Mouse (Mus musculus) retina, postnatal 1 day (tissue): ENCODE results near the gene Erp27.
A peak's percentile ranks its signal among the peaks of the same experiment; 100 is the strongest.
"Not testable (repeated sequence)": the region's sequence is repeated elsewhere in the genome, so short reads cannot be mapped to it uniquely, and the experiment has no call there.

Experiments
- DNase-seq: peaks from one replicate; pipeline ENCODE4 v3.0.0-alpha.2; 2012

Gene Erp27

GRCm38 (mm10) chr6:136922080-136922479 is at the start of gene Erp27:
TSS of gene Erp27 (minus strand) at chr6:136922180.
- DNase-seq = no peak

DNA sequence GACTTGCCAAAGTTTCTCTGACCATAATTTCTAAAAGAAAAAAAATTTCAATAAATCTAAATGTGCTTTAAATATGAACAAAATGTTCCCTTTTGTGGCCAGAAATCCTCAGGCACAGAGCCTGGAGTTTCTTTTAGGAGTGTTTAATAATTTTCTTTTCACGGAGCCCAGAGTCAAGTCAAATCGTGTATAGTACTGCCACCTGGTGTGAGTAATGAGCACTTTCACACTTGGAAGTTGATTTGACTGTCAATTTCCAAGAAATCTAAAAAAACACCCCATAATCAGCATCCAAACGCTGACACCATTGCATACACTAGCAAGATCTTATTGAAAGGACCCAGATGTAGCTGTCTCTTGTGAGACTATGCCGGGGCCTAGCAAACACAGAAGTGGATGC is 46.9 kb upstream of the Erp27 start:
- DNase-seq = not testable (repeated sequence)

GRCm38 (mm10) chr6:136967466-136967865 is 45.5 kb upstream of the Erp27 start:
- no peak for DNase-seq

DNA sequence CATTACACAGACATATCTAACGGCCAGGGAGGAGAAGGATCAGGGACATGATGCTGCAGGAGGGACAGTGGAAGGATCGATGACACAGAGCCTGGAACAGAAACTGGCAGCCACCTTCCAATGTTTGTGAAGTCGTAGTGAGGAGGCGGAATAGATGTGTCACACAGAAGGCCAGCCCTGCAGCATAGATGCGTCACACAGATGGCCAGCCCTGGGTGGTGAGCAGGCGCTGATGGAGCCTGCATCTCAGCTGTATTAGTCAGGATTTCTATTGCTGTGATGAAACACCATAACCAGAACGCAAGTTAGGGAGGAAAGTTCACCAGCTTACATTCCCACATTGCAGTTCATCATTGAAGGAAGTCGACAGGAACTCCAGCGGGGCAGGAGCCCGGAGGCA is 43.9 kb upstream of the Erp27 start:
- no peak for DNase-seq

DNA sequence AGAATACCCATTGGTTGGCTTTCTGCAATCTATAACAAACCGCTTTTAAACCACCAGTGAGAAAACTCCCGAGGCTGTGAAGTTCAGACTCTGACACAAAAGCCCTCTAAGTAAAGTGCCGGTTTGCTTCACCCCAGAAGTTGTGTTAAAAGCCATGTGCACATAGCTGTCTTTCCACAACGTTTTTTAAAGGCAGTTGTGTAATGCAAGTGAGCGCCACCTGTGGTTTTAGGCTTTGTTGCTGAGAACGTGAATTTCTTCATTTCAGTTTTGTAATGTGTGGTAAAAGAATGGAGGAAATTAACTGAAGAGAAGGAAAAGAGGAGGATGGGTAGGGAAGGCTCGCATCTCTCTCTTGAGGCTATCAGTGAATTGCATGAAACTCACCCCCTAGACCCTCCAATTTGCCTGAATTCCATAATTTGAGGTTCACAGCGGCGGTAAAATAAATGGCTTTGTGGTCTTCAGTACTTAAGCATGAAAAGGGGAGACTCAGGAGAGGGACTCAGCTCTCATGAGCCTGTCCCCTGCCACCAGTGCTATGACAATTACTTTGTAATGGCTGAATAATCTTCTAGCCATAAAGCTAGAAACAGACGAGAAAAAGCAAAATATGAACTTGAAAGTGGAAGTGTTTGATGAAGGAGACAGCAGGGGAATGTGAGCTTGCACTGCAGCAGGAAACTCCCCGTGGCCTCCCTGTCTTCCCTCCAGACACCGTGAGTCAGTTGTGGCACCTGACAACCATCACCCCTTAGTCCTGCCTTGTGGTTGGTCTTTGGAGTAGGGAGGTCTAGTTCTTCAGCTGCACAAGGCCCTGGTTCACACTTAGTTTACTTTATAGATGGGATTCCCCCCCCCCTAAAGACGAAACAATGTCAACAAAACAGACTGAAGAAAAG is 42.9 kb upstream of the Erp27 start:
- DNase-seq = no peak

DNA sequence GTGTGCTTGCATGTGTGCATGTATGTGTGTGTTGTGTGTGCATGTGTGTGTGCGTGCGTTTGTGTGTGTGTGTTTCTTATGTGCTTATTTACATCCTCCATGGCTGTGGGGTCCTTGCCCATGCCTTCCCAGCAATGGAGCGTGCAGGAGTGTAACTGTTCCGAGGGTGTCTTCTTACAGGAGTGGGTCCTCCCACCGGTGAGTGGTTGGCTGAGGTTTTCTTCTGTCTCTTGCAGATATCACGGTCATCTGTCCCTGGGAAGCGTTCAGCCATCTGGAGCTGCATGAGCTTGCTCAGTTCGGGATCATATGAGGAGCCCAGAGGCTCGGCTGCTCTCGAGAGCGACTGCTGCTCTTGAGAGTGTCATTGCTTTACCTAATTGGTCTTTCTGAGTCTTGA is 41.0 kb upstream of the Erp27 start:
- no peak for DNase-seq

GRCm38 (mm10) chr6:136959131-136959530 is 37.2 kb upstream of the Erp27 start:
- no peak for DNase-seq

DNA sequence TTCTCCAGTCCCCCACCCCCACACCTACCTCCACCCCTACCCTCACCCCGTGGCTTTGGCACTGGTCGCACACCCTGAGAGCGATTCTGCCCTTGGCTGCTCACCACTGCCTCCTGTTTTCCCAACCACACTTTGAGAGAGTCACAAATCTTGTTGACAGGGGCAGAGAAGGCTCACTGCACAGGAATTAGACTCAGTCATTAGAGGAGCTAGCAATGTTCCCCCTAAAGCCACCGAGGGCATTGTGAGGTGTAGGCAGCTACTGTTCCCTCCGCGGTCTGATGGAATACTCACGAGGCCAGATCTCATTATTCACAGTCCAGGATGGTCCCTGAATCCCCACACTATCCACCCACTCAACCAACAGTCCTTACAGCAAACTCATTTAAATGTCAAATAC is 35.1 kb upstream of the Erp27 start:
- no peak for DNase-seq

GRCm38 (mm10) chr6:136955240-136955639 is 33.3 kb upstream of the Erp27 start:
- DNase-seq = no peak

DNA sequence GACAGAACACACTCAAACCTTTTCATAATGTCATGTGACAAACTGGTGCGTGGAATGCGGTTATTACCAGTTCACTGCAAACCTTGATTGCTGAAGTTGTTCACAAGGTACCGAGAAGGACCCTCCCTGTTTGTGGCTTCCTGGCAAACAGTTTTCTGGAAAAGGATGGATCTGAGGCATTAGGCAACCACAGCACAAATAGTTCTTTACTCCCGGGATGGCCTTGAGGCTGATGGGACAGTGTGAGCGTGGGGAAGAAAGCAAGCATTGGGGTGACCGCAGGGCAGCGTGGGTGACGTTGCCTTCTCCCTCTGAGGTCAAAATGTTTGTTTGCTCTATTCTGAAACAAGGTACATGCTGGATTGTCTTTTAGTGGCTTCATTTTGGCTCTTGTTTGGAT is 32.7 kb upstream of the Erp27 start:
- DNase-seq = no peak

GRCm38 (mm10) chr6:136954192-136954591 is 32.2 kb upstream of the Erp27 start:
- DNase-seq = peak; percentile 34

DNA sequence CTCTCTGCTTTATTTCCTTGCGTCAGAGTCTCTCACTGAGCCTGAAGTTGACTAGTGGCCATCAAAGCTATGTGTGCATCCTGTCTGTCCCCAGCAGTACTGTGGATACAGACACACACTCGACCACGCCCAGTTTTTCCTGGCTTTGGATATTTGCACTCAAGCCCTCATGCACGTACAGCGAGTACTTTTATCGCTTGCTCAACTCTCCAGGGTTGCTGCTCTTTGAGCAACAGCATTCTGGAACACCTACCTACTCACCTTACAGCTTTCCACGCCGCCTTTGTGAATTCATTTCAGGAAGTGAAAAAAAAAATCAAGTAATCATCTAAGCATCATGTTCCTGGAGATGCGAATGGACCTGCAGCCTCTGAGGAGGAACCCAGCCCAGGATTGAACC is 30.9 kb upstream of the Erp27 start:
- DNase-seq = no peak

GRCm38 (mm10) chr6:136950171-136950570 is 28.2 kb upstream of the Erp27 start:
- no peak for DNase-seq

- no peak for DNase-seq
These were observed 25.7 kb upstream of the Erp27 start for GRCm38 (mm10) chr6:136947716-136948115.

GRCm38 (mm10) chr6:136946943-136947342 is 25.0 kb upstream of the Erp27 start:
- DNase-seq = peak; percentile 28

DNA sequence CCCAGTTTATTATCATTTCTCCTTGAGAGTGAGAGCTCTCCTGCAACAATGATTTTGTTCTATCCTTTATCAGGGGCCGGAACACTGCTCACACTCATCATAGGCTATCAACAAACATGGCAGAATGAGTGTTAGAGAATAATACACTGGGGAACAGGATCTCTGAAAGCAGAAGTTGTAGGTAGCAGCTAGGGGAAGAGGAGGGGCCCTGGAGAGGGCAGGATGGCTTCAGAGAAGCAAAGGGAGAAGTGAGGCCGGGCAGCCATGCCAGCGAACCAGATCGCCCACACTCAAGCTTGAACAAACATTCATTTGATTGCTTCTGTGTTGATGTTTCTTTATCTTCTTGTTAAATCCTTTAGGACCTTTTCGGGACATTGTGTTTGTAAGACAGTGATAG is 24.3 kb upstream of the Erp27 start:
- DNase-seq = no peak

DNA sequence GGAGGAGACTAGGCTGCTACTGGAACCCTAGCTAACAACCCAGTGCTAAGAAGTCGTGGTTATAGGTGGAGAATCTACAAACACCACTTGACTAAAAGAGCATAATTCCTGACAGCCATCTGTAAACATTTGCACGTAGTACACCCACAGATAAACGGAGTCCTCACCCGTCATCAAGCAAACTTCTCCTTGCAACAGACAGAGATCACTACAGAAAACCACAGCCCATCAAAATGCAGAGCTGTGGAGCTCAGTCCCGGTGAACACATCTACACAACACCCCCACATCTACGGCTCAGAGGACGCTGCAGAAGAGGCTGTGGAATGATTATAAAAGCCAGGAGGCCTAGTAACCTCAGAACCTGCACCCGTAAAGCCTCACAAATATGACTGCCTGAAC is 22.5 kb upstream of the Erp27 start:
- DNase-seq = no peak

DNA sequence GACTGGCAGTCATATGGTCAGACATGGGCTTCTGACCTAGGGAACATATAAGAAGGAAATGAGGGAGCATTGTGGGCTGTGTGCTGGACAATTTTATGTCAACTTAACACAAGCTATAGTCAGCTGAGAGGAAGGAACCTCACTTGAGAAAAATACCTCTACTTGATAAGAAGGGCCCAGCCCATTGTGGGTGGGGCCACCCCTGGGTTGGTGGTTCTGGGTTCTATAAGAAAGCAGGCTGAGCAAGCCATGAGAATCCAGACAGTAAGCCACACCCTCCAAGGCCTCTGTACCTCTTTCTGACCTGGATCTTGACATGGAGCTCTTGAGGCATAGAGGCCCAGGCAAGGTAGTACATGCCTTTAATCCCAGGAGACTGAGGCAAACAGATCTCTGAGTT is 21.4 kb upstream of the Erp27 start:
- no peak for DNase-seq

DNA sequence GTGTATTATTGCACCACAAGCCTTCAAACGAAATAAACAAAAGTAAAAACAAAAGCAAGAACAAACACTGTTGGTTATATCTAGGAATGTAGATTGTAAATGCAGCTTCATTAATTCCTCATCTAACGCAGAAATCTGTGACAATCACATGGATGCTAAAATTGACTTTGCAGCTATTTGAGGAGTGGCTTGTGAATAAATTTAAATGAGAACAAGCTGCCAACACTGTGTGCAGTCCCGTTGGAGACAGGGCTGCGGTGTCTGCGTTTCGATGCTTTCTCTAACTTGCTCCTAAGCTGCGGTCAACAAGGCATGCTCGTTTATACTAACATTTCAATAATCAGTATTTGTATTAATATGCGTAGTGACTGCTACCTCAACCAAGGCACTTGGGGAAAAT is 20.3 kb upstream of the Erp27 start:
- no peak for DNase-seq

GRCm38 (mm10) chr6:136941051-136942021 is 19.4 kb upstream of the Erp27 start, which contains the start of gene Arhgdib:
TSS of gene Arhgdib (minus strand) at chr6:136941899.
- peak; percentile 19 for DNase-seq

DNA sequence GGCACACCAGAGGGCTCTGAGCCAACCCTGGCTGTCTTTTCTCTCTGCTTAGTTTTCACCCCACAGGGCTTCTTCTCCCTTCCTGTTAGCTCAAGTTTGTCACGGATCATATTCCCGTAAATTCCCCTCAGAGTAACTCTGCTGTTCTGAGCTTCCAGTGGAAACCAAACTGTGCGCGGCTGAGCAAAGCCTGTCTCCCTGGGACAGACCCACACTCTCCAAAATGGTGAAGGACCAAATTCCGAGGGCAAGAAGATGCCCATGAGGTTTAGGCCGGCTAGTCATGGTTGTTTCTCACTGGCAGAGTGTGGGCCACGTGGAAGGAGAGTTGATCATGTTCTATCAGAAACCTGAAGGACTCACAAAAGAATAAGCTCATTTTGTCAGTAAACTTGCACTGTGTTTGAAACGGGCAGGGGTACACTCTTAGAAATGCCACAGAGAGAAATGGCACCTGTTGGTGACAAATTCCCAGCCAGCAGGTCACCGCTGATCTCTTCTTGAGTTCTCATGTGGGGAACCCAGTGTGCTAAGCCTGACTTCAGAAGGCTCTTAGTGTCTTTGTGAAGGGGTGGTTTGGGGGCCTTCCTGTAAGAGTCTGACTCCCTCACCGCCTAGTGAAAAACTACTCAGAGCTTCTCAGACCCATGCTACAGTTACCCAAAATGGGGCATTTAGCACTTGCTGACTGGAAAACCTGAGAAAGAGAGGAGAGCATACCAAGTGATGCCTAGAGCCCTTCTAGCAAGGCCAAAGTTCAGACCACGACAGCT is 18.4 kb upstream of the Erp27 start:
- DNase-seq = no peak

GRCm38 (mm10) chr6:136939326-136940187 is 17.6 kb upstream of the Erp27 start:
- no peak for DNase-seq
